Mouse (Mus musculus): Measurements from ENCODE around the gene Ubtd2. TPM values are rescaled to one million over a fixed set of nuclear protein-coding genes. Genes with fewer than 3 reads are reported as not detected.

Gene Ubtd2
- total RNA-seq, 2 experiments from 2014 or later = 1.8 to 3.4 TPM

GRCm38 (mm10) chr11:32516916-32517712, 61.9 kb downstream of the Ubtd2 start:
- no peak for ATAC-seq (ENCODE audit: poor library complexity, severe bottlenecking)

- no peak for ATAC-seq (ENCODE audit: poor library complexity, severe bottlenecking)
These were observed 63.6 kb downstream of the Ubtd2 start for GRCm38 (mm10) chr11:32518770-32519169.

GRCm38 (mm10) chr11:32519354-32519753, 64.2 kb downstream of the Ubtd2 start:
- ATAC-seq (ENCODE audit: poor library complexity, severe bottlenecking) = no peak

GRCm38 (mm10) chr11:32521246-32521645, 66.1 kb downstream of the Ubtd2 start:
- ATAC-seq (ENCODE audit: poor library complexity, severe bottlenecking) = no peak

- ATAC-seq (ENCODE audit: poor library complexity, severe bottlenecking) = no peak
These were observed 69.2 kb downstream of the Ubtd2 start for GRCm38 (mm10) chr11:32524122-32524920.

- no peak for ATAC-seq (ENCODE audit: poor library complexity, severe bottlenecking)
These were observed 71.8 kb downstream of the Ubtd2 start for GRCm38 (mm10) chr11:32527006-32527405.

- no peak for ATAC-seq (ENCODE audit: poor library complexity, severe bottlenecking)
These were observed 75.0 kb downstream of the Ubtd2 start for GRCm38 (mm10) chr11:32530151-32530550.

- no peak for ATAC-seq (ENCODE audit: poor library complexity, severe bottlenecking)
These were observed 76.9 kb downstream of the Ubtd2 start, which contains the start of gene Efcab9 for GRCm38 (mm10) chr11:32531871-32532764. Gene Efcab9 (minus strand): TSS chr11:32532081.

GRCm38 (mm10) chr11:32532765-32533481, 77.8 kb downstream of the Ubtd2 start, which contains the start of gene Stk10:
Gene Stk10 (plus strand): TSS chr11:32533305.
- peak; percentile 79 for ATAC-seq (ENCODE audit: poor library complexity, severe bottlenecking)

GRCm38 (mm10) chr11:32533482-32534261, 78.5 kb downstream of the Ubtd2 start:
- peak; percentile 75 for ATAC-seq (ENCODE audit: poor library complexity, severe bottlenecking)

- no peak for ATAC-seq (ENCODE audit: poor library complexity, severe bottlenecking)
These were observed 79.4 kb downstream of the Ubtd2 start for GRCm38 (mm10) chr11:32534453-32535075.

- no peak for ATAC-seq (ENCODE audit: poor library complexity, severe bottlenecking)
These were observed 80.5 kb downstream of the Ubtd2 start for GRCm38 (mm10) chr11:32535646-32536045.

GRCm38 (mm10) chr11:32536954-32537353, 81.8 kb downstream of the Ubtd2 start:
- ATAC-seq (ENCODE audit: poor library complexity, severe bottlenecking) = no peak

GRCm38 (mm10) chr11:32538435-32538834, 83.3 kb downstream of the Ubtd2 start:
- no peak for ATAC-seq (ENCODE audit: poor library complexity, severe bottlenecking)

- peak; percentile 3 for ATAC-seq (ENCODE audit: poor library complexity, severe bottlenecking)
These were observed 83.7 kb downstream of the Ubtd2 start for GRCm38 (mm10) chr11:32538846-32539245.

GRCm38 (mm10) chr11:32539717-32540116, 84.5 kb downstream of the Ubtd2 start:
- no peak for ATAC-seq (ENCODE audit: poor library complexity, severe bottlenecking)

- ATAC-seq (ENCODE audit: poor library complexity, severe bottlenecking) = no peak
These were observed 85.3 kb downstream of the Ubtd2 start for GRCm38 (mm10) chr11:32540463-32540862.

- ATAC-seq (ENCODE audit: poor library complexity, severe bottlenecking) = peak; percentile 17
These were observed 87.0 kb downstream of the Ubtd2 start for GRCm38 (mm10) chr11:32542181-32542580.

Measured in megakaryocyte, adult 5-6 weeks (primary cell).